Mouse (Mus musculus) heart, postnatal 10 days (tissue): ENCODE measurements at regions not wholly inside any gene's neighbourhood (a gene's known extent, or its start where the extent isn't known, plus 50 kb on each side); places are given as distances from the start of the nearest gene placed in this dataset.
A peak's percentile ranks its signal among the peaks of the same experiment; 100 is the strongest.

ENCODE experiments used
- DNase-seq, 2 experiments: peaks; one replicate each; pipeline ENCODE4 v3.0.0; 2021
- intact Hi-C: fragments of 180-260 bp; cut with DNase I; formaldehyde crosslinking; loops from one replicate; pipeline ENCODE4 v1.15.1; 2025

GRCm38 (mm10) chr5:28919296-28920063 is 276.3 kb upstream of the Rnf32 start:
- intact Hi-C loops, result no loop called here
- DNase-seq, result no peak

- intact Hi-C loops, result no loop called here
- no peak for DNase-seq
Measured at GRCm38 (mm10) chr5:28904500-28904899, 291.3 kb upstream of the Rnf32 start.

DNA sequence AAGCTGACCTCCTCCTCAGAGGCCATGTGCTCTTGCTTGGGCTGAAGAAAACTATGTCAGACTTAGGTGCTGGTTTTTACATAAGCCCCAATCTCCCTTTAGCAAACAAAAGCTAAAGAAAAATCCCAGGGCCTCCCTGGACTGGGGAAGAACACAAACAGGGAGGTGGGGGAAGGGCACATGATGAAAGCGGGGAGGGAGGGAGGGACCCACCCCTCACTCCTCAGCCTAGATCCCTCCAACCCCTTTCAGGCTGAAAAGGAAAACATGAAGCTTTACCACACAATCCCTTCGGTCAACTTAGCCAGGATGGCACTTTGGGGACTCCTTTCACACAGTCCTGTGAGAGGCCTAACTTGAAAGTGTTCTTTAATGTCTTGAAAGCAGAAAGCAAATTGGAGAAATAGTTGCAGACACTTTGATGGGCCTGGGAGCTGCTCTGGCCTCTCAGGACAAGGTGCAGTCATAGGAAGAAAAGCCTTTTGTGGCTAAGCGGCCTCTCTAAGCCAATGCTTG is 291.9 kb upstream of the Rnf32 start:
- intact Hi-C loops, result no loop called here
- no peak for DNase-seq

GRCm38 (mm10) chr5:28892703-28893249 is 303.0 kb upstream of the Rnf32 start:
- intact Hi-C loops, result no loop called here
- DNase-seq, result no peak

- no peak for DNase-seq
Measured at GRCm38 (mm10) chr5:28891988-28892387, 303.8 kb upstream of the Rnf32 start.

GRCm38 (mm10) chr5:28884746-28885365 is 310.9 kb upstream of the Rnf32 start:
- intact Hi-C loops, result no loop called here
- DNase-seq, result peak; percentile 78 to 80

More at GRCm38 (mm10) chr5:28891988-28892387, 303.8 kb upstream of the Rnf32 start:
- intact Hi-C loops, result no loop called here

- no peak for DNase-seq
- intact Hi-C loops, result no loop called here
Measured at GRCm38 (mm10) chr5:28876199-28876598, 319.6 kb upstream of the Rnf32 start.

GRCm38 (mm10) chr5:28873600-28874265 is 322.1 kb upstream of the Rnf32 start:
- no peak for DNase-seq
- intact Hi-C loops, result no loop called here

DNA sequence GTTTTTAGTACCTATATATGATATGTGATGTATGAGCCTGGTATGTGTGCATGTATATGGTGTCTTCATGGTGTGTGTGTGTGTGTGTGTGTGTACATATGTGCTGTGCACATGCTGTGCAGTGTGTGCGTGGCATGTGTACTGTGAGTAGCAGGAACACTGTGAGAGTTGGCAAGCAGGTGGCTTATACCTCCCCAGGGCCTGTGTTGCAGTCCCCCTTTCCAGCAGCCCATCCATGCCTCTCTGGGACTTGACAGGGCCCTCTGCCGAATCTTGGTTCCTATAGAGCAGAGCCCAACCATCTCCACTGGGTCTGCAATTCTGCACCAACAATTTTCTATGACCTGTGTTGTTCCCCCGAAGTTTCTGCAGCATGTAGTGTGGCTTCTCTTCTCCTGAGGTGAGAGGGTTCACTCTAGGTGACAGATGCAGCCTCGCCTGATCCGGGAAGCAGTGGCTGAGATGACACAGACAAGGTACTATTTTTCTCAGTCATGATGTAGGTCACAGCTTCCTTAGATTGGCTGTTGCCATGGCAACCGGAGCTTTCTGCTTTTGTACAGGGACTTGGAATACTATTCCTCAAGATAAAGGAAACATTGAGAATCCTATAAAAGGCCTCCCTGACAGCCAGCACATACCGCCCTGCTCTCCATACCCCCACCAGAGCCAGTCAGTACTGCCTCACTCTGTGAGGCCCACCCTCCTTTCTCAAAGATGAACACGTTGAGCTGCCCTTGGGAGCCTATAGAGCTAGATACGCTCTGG is 336.0 kb upstream of the Rnf32 start:
- intact Hi-C loops, result no loop called here
- DNase-seq, result no peak

- DNase-seq, result no peak
- intact Hi-C loops, result no loop called here
Measured at GRCm38 (mm10) chr5:28838141-28838925, 357.5 kb upstream of the Rnf32 start.

- intact Hi-C loops, result no loop called here
- DNase-seq, result no peak
Measured at GRCm38 (mm10) chr5:28819091-28819490, 352.0 kb upstream of the Shh start.

GRCm38 (mm10) chr5:28807950-28808349 is 340.9 kb upstream of the Shh start:
- intact Hi-C loops, result no loop called here
- peak; percentile 2 to 11 for DNase-seq

DNA sequence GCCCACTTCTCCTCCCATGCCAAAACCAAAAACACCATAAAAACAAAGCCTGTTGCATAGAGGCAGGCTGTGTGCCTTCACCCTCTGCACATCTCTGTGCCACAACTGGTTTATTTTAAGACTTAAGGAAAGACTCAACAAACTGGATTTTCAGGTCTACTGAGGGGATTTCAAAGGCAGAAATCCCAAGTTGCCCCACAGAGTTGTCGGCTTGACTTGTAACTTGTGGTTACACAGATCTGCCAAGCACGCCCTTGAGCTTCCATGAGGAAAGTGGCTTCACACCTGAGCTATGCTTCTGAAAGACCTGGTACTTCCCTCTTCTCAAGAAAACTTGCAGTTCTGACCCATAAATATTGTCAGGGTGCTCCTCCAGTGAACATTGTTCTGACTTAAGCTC is 332.4 kb upstream of the Shh start:
- DNase-seq, result no peak
- intact Hi-C loops, result no loop called here

GRCm38 (mm10) chr5:28798361-28798760 is 331.3 kb upstream of the Shh start:
- no peak for DNase-seq
- intact Hi-C loops, result no loop called here

DNA sequence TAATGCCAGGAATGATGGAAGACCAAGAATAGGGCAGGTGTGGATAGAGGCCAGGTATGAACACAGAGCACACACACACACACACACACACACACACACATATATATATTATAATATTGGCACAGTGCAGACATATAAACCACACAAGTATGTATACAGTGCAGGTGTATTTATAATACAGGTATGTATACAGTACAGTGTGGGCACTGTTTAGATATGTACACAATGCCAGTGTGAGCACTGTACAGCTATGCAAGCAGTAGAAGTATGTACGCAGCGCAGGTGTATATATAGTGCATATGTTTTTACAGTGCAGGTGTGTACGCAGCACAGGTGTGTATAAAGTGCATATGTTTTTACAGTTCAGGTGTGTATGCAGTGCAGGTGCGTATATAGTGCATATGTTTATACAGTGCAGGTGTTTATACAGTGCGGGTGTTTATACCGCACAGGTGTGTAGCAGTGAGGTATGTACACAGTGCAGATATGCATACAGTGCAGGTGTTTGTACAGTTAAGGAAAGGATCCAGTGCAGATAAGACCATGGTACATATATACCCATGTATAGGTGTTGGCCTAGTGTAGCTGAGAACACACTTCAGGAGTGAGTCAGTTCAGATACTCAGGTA is 328.2 kb upstream of the Shh start:
- intact Hi-C loops, result no loop called here
- DNase-seq, result no peak

- intact Hi-C loops, result no loop called here
- DNase-seq, result no peak
Measured at GRCm38 (mm10) chr5:28793781-28794180, 326.7 kb upstream of the Shh start.

- intact Hi-C loops, result no loop called here
- no peak for DNase-seq
Measured at GRCm38 (mm10) chr5:28785347-28786060, 318.4 kb upstream of the Shh start.

DNA sequence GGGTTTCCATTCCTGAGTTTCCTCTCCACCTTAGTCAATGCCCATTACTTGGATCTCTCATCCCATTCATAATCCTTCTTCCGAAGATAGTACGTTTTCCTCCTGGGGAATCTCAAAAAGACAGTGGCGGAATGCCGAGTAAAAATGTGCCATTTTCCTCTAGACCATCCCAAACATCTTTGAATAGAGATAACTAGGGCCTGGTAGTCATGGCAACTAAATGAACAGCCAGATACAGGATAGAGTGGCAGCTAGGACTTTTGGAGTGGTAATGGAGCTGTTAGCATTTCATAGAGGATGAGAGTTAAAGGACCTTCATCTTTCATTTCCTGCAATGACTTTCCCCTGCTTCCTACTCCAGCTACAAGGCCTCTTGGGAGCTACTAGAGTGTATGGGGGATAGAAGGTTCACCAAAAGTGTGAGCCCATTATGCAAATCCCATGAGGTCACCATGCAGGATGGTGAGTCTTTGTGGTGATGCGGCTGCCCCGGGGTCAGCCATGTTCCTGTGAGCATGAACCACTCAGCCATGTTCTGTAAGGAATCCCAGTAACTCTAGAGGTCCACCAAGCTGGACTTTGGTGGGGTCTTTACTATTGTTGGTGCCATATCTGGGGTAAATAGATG is 317.4 kb upstream of the Shh start:
- intact Hi-C loops, result no loop called here
- no peak for DNase-seq
